Mouse (Mus musculus) left cerebral cortex, adult 2 months (tissue): ENCODE measurements around the gene Wdr46. TPM values are rescaled to one million over a fixed set of nuclear protein-coding genes. Genes with fewer than 3 reads are reported as not detected.
A peak's percentile ranks its signal among the peaks of the same experiment; 100 is the strongest.

Experiments
- DNase-seq, 2 experiments: peaks; one replicate each; pipeline ENCODE4 v3.0.0; 2021 to 2022; ENCODE audit warnings: low spot score in 2 of 2, mixed read lengths in 1 of 2; ENCODE audit errors: extremely low spot score in 1 of 2
- H3K27ac ChIP-seq: fragments of 200-600 bp; 2 replicates; pipeline ENCODE4 v1.8.1; 2022
- H3K4me3 ChIP-seq: fragments of 200-600 bp; 2 replicates; pipeline ENCODE4 v1.8.1; 2022
- CTCF ChIP-seq: fragments of 200-600 bp; IDR thresholded peaks from 2 replicates; pipeline ENCODE4 v1.8.1; 2022; ENCODE audit warnings: antibody characterized with exemption, mild to moderate bottlenecking, moderate library complexity
- intact Hi-C: fragments of 180-260 bp; cut with DNase I; formaldehyde crosslinking; loops from one replicate; pipeline ENCODE4 v1.15.1; 2025
- total RNA-seq, 2 experiments: library from RNA; stranded (reverse); gene quantifications; 2 replicates each; pipeline ENCODE4 v1.2.3; 2021

Gene Wdr46
- total RNA-seq, 2 experiments from 2014 or later: 14.7 to 18.4 TPM

GRCm38 (mm10) chr17:33913264-33913663 is 27.2 kb upstream of the Wdr46 start:
- Histone ChIP-seq H3K27ac (no peak overlapping the region), H3K4me3 (no peak overlapping the region)
- DNase-seq: no peak
- TF ChIP-seq CTCF: no peak
- intact Hi-C loops: no loop called here

GRCm38 (mm10) chr17:33913905-33914304 is 26.6 kb upstream of the Wdr46 start:
- Histone ChIP-seq H3K27ac (no peak overlapping the region), H3K4me3 (no peak overlapping the region)
- no peak for TF ChIP-seq CTCF
- DNase-seq: no peak
- intact Hi-C loops: no loop called here

GRCm38 (mm10) chr17:33914969-33915391 is 25.5 kb upstream of the Wdr46 start:
- no peak for DNase-seq
- intact Hi-C loops: no loop called here
- Histone ChIP-seq H3K4me3 (no peak overlapping the region; the same call in 1 of the 2 replicates), H3K27ac (no peak overlapping the region)
- TF ChIP-seq CTCF: no peak; the same call in 1 of the 2 replicates

GRCm38 (mm10) chr17:33915671-33916250 is 24.7 kb upstream of the Wdr46 start, which contains the start of the genes Tapbp and Zbtb22:
TSS of gene Tapbp (plus strand) at chr17:33915899.
TSS of gene Zbtb22 (plus strand) at chr17:33915904.
- intact Hi-C loops: no loop called here
- Histone ChIP-seq H3K4me3 (peak within 1 kb of the TSS; percentile 56), H3K27ac (peak within 1 kb of the TSS; percentile 53; the same call in 1 of the 2 replicates)
- no peak for TF ChIP-seq CTCF
- DNase-seq: peak; percentile 96 to 97

GRCm38 (mm10) chr17:33916294-33916693 is 24.2 kb upstream of the Wdr46 start:
- no peak for DNase-seq
- intact Hi-C loops: no loop called here
- TF ChIP-seq CTCF: no peak
- peak overlapping the region; percentile 44; the same call in 1 of the 2 replicates for H3K27ac ChIP-seq
- H3K4me3 ChIP-seq: peak overlapping the region; percentile 56

- intact Hi-C loops: no loop called here
- DNase-seq: no peak
Observed at GRCm38 (mm10) chr17:33916847-33917655, 23.4 kb upstream of the Wdr46 start.

GRCm38 (mm10) chr17:33917656-33918292 is 22.7 kb upstream of the Wdr46 start:
- no peak overlapping the region for H3K4me3 ChIP-seq
- no peak for TF ChIP-seq CTCF
- DNase-seq: no peak
- intact Hi-C loops: no loop called here
- H3K27ac ChIP-seq: no peak overlapping the region

More at GRCm38 (mm10) chr17:33916847-33917655, 23.4 kb upstream of the Wdr46 start:
- TF ChIP-seq CTCF: no peak
- no peak overlapping the region for H3K27ac ChIP-seq
- H3K4me3 ChIP-seq: peak overlapping the region; percentile 56

- no peak for TF ChIP-seq CTCF
- intact Hi-C loops: no loop called here
- DNase-seq: no peak
- Histone ChIP-seq H3K4me3 (peak overlapping the region; percentile 56), H3K27ac (peak overlapping the region; percentile 21; the same call in 1 of the 2 replicates)
Observed at GRCm38 (mm10) chr17:33918293-33919203, 21.9 kb upstream of the Wdr46 start.

GRCm38 (mm10) chr17:33919351-33920281 is 20.8 kb upstream of the Wdr46 start:
- intact Hi-C loops: loop anchor here (2.0 to 10.0 kb wide), 2 partner anchors 23 to 1535 kb away; partner anchors contain the start of gene Wiz
- Histone ChIP-seq H3K27ac (peak overlapping the region; percentile 80), H3K4me3 (peak overlapping the region; percentile 56)
- DNase-seq: peak in 1 of 2 experiments; percentile 60
- TF ChIP-seq CTCF: no peak; the same call in 1 of the 2 replicates
